Mouse (Mus musculus) v-Abl transformed pro-B cells (cell line): ENCODE measurements at regions not wholly inside any gene's neighbourhood (a gene's known extent, or its start where the extent isn't known, plus 50 kb on each side); places are given as distances from the start of the nearest gene placed in this dataset.
"Not testable (repeated sequence)": the region's sequence is repeated elsewhere in the genome, so short reads cannot be mapped to it uniquely, and the experiment has no call there.

Source experiments
- in situ Hi-C, 2 experiments: fragments of 400-800 bp; cut with MboI; formaldehyde crosslinking; loops; one replicate each; pipeline ENCODE4 v1.15.1; 2025; ENCODE audit not compliant: unreplicated experiment in 2 of 2

GRCm38 (mm10) chr2:43072964-43073619 lies 419.7 kb upstream of the Lrp1b start:
- in situ Hi-C loops: no loop called here

GRCm38 (mm10) chr2:43097560-43098233 lies 444.3 kb upstream of the Lrp1b start:
- in situ Hi-C loops: no loop called here

- in situ Hi-C loops: no loop called here
Measured at GRCm38 (mm10) chr2:43119862-43120261, 435.3 kb upstream of the Kynu start.

- in situ Hi-C loops: no loop called here
Measured at GRCm38 (mm10) chr2:43153574-43153973, 401.6 kb upstream of the Kynu start.

- in situ Hi-C loops: no loop called here
Measured at GRCm38 (mm10) chr2:43182105-43182504, 373.0 kb upstream of the Kynu start.

GRCm38 (mm10) chr2:43195531-43195930 lies 359.6 kb upstream of the Kynu start:
- in situ Hi-C loops: not testable (repeated sequence)

GRCm38 (mm10) chr2:43208223-43208622 lies 346.9 kb upstream of the Kynu start:
- in situ Hi-C loops: no loop called here

- in situ Hi-C loops: no loop called here
Measured at GRCm38 (mm10) chr2:43213901-43214300, 341.2 kb upstream of the Kynu start.

GRCm38 (mm10) chr2:43217119-43217518 lies 338.0 kb upstream of the Kynu start:
- in situ Hi-C loops: no loop called here

- in situ Hi-C loops: no loop called here
Measured at GRCm38 (mm10) chr2:43222721-43223120, 332.4 kb upstream of the Kynu start.

- in situ Hi-C loops: not testable (repeated sequence)
Measured at GRCm38 (mm10) chr2:43224728-43225127, 330.4 kb upstream of the Kynu start.

GRCm38 (mm10) chr2:43246786-43247185 lies 308.3 kb upstream of the Kynu start:
- in situ Hi-C loops: no loop called here

- in situ Hi-C loops: no loop called here
Measured at GRCm38 (mm10) chr2:43248671-43249070, 306.5 kb upstream of the Kynu start.

- in situ Hi-C loops: no loop called here
Measured at GRCm38 (mm10) chr2:43254709-43255108, 300.4 kb upstream of the Kynu start.

- in situ Hi-C loops: loop anchor here (5.0 to 10.0 kb wide), 2 partner anchors 221 to 284 kb away; partner anchors contain the start of gene Kynu (in 2 of the 2)
Measured at GRCm38 (mm10) chr2:43270802-43271201, 284.3 kb upstream of the Kynu start.

GRCm38 (mm10) chr2:43272080-43272479 lies 283.0 kb upstream of the Kynu start:
- in situ Hi-C loops: loop anchor here (5.0 to 10.0 kb wide), 2 partner anchors 220 to 283 kb away; partner anchors contain the start of gene Kynu (in 2 of the 2)

GRCm38 (mm10) chr2:43274012-43274411 lies 281.1 kb upstream of the Kynu start:
- in situ Hi-C loops: loop anchor here (5.0 to 10.0 kb wide), 2 partner anchors 218 to 281 kb away; partner anchors contain the start of gene Kynu (in 2 of the 2)

- in situ Hi-C loops: no loop called here
Measured at GRCm38 (mm10) chr2:43295801-43296200, 259.3 kb upstream of the Kynu start.

GRCm38 (mm10) chr2:43323836-43324235 lies 231.3 kb upstream of the Kynu start:
- in situ Hi-C loops: no loop called here

- in situ Hi-C loops: no loop called here
Measured at GRCm38 (mm10) chr2:43364301-43364700, 190.8 kb upstream of the Kynu start.

GRCm38 (mm10) chr2:43365812-43366211 lies 189.3 kb upstream of the Kynu start:
- in situ Hi-C loops: no loop called here

- in situ Hi-C loops: no loop called here
Measured at GRCm38 (mm10) chr2:43403348-43403747, 151.8 kb upstream of the Kynu start.
